Mouse (Mus musculus) midbrain, embryonic 15.5 days (tissue): ENCODE results near the gene Vmn1r31. TPM values are rescaled to one million over a fixed set of nuclear protein-coding genes. Genes with fewer than 3 reads are reported as not detected.

Experiments used
- ATAC-seq: fragments of 200-750 bp; cut with Nextera tagmentation; replicated peaks from 2 replicates; pipeline ENCODE4 v1.8.0; 2017; ENCODE audit warnings: moderate TSS enrichment
- H3K27ac ChIP-seq: fragments of 300-500 bp; sonication (generic); 2 replicates; pipeline ENCODE4 v1.5.1; 2015; ENCODE audit warnings: mild to moderate bottlenecking, inconsistent platforms
- H3K27me3 ChIP-seq: fragments of 300-500 bp; sonication (generic); replicated peaks from 2 replicates; pipeline ENCODE4 v1.6.1; 2015; ENCODE audit warnings: inconsistent platforms
- H3K36me3 ChIP-seq: fragments of 300-500 bp; sonication (generic); replicated peaks from 2 replicates; pipeline ENCODE4 v1.6.1; 2015; ENCODE audit warnings: inconsistent platforms
- H3K4me1 ChIP-seq: fragments of 300-500 bp; sonication (generic); 2 replicates; pipeline ENCODE4 v1.6.1; 2015; ENCODE audit warnings: inconsistent platforms
- H3K4me2 ChIP-seq: fragments of 300-500 bp; sonication (generic); 2 replicates; pipeline ENCODE4 v1.6.1; 2015; ENCODE audit warnings: inconsistent platforms, mild to moderate bottlenecking, moderate library complexity
- H3K4me3 ChIP-seq: fragments of 300-500 bp; sonication (generic); 2 replicates; pipeline ENCODE4 v1.5.1; 2015; ENCODE audit warnings: mild to moderate bottlenecking, inconsistent platforms
- H3K9ac ChIP-seq: fragments of 300-500 bp; sonication (generic); 2 replicates; pipeline ENCODE4 v1.6.1; 2015; ENCODE audit warnings: mild to moderate bottlenecking, inconsistent platforms
- H3K9me3 ChIP-seq: fragments of 300-500 bp; sonication (generic); 2 replicates; pipeline ENCODE4 v1.6.1; 2016; ENCODE audit warnings: inconsistent platforms
- WGBS: fragments of 180-500 bp; shearing (Covaris S2); methylation state at CpG from one replicate; pipeline ENCODE4 v1.1.7; 2015; ENCODE audit warnings: mixed read lengths; 5-methylcytosine and 5-hydroxymethylcytosine counted together
- polyA plus RNA-seq: library from polyadenylated mRNA; unstranded; fragments of >200 nt; fragmentation: Nextera tagmentation; extraction: Ambion mirVana; gene quantifications from 2 replicates; pipeline ENCODE4 v1.2.1, GENCODE M21; 2015

Vmn1r31 gene
- polyA plus RNA-seq: not detected in 2 replicates

GRCm38 (mm10) chr6:58475230-58475629, at the start of gene Vmn1r31:
Gene Vmn1r31, minus strand, starts transcription at chr6:58475330.
- 88% methylated on average over 1 of the region's 1 CpGs for WGBS
- no peak within 1 kb of the TSS for H3K4me3 ChIP-seq
- no peak within 1 kb of the TSS for H3K4me2 ChIP-seq
- H3K9me3 ChIP-seq: no peaks in the 10 kb centered on the region
- no peaks in the 10 kb centered on the region for H3K4me1 ChIP-seq
- ATAC-seq: no peak
- no peak within 1 kb of the TSS for H3K9ac ChIP-seq
- no peaks in the 10 kb centered on the region for H3K36me3 ChIP-seq
- no peak within 1 kb of the TSS for H3K27ac ChIP-seq
- no peaks in the 10 kb centered on the region for H3K27me3 ChIP-seq

- Histone ChIP-seq H3K4me1 (no peaks in the 10 kb centered on the region), H3K36me3 (no peaks in the 10 kb centered on the region), H3K27me3 (no peaks in the 10 kb centered on the region), H3K4me2 (no peak within 1 kb of the TSS), H3K9me3 (no peaks in the 10 kb centered on the region), H3K9ac (no peak within 1 kb of the TSS), H3K4me3 (no peak within 1 kb of the TSS), H3K27ac (no peak within 1 kb of the TSS)
- ATAC-seq: no peak
Measured at GRCm38 (mm10) chr6:58443285-58443684, 31.8 kb downstream of the Vmn1r31 start, which contains the start of gene Vmn1r30. Gene Vmn1r30, minus strand, starts transcription at chr6:58443385.

Other genes with a start within 250 kb of the Vmn1r31 start
- gene Vmn1r28, start 213.3 kb downstream of the Vmn1r31 start, polyA plus RNA-seq: not detected in 2 replicates
- gene Vmn1r29, start 173.8 kb downstream of the Vmn1r31 start, polyA plus RNA-seq: not detected in 2 replicates
- gene Vmn1r30, start 31.9 kb downstream of the Vmn1r31 start, polyA plus RNA-seq: not detected in 2 replicates
- gene Abcg2, start 109.2 kb upstream of the Vmn1r31 start, polyA plus RNA-seq: 33.3 and 37.6 TPM in 2 replicates